Mouse (Mus musculus) mouse embryonic stem cell (cell line): ENCODE data around the gene Map3k12.

Source experiments
- in situ Hi-C, 2 experiments: fragments of 300-500 bp; cut with MboI; formaldehyde crosslinking; loops; 1 replicate in 1 of 2; 3 replicates in 1 of 2; pipeline ENCODE4 v1.14.3; 2019 to 2020; ENCODE audit warnings: low sequenced_read_pairs in 2 of 2, low pct_unique_long_range_greater_than_20kb in 1 of 2, mixed read lengths in 1 of 2; ENCODE audit not compliant: unreplicated experiment in 1 of 2

Map3k12 gene

DNA sequence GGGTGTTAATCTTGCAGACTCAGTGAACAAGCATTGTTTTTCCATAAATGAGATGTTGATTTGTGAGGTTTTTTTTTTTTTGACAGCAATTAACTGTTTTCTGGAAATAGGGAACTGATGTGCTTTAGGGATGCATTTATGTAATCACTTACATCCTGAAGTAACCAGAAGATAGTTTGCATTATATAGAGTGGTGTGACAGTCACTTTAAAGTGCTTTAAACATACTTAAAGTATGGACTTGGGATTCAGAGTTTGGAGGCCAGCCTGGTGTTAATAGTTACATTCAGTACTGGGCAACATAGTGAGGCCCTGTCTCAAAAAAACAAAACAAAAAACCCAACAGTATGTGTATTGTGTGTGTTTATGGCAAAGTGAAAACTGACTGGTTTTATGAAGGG is 45.1 kb downstream of the Map3k12 start:
- in situ Hi-C loops, result no loop called here

DNA sequence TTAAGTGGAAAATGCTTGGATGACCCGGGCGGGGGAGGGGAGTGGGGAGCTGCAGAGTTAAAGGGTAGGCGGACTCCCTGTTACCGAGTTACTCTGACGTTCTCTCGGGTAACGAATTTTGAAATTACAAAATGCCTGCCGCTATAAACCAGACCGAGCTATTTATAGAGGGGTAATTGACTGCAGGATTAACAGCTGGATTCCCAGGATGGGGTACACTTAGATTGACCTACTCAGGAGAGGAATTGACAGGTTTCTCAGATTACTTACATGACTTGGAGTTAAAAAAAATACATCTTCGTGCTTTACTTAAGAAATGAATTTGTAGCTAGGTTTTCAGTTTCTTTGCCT is 45.6 kb downstream of the Map3k12 start:
- in situ Hi-C loops, result no loop called here

DNA sequence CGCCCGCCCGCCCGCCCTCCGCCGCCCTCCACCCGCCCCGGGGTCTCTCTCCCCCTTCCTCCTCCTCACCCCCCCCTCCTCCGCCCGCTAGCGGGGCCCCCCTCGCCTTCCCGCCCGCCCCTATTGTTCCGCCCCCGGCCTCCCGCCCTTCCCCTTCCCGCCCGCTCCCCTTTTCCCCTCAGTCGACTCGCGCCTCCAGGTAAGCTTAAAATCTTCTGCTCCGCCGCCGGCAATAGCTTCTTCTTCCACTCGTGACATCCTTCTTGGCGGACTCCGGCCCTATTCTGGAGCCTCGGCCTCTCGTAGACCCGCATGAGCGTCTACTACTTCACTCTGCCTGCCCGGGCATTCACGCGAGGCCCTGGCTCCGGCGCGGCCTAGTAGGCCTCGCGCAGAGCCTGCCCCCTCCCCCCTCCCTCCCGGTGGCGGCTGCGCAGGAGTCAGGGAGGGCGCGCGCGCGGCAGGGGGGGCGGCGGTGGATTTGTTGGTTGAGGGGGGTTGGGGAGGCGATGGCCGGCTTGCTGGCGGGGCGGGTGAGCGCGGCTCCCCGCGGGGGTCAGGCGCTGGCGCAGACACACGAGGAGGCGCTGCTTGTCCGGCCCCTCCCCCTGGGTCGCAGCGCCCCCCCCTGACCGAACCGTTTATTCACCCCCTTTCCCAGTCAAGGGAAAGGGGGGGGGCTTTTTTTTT is 46.1 kb downstream of the Map3k12 start:
- in situ Hi-C loops, result no loop called here

DNA sequence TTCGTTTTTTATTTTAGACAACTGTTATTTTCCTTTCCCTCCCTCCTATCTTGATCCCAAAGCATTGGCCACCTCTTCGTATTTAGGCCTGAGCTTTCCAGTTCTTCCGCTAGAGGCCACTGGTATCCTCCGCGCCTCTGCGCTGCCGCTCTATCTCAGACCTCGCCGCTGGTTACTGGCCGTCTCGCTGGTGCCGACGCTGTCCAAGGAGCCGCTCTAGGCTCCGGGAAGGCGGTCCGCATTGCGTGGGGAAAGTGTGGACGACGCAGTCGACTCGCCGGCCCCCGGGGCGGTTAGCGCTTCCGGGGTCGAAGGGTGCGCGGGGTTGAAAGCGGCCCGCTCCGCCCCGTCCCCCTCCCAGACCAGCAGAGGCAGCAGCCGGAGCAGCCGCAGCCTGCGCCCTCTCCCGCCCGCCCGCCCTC is 46.7 kb downstream of the Map3k12 start, which contains the start of gene Pcbp2:
TSS of gene Pcbp2 (plus strand) at position 357 of the 422 bp plus-strand sequence.
- in situ Hi-C loops, result no loop called here

DNA sequence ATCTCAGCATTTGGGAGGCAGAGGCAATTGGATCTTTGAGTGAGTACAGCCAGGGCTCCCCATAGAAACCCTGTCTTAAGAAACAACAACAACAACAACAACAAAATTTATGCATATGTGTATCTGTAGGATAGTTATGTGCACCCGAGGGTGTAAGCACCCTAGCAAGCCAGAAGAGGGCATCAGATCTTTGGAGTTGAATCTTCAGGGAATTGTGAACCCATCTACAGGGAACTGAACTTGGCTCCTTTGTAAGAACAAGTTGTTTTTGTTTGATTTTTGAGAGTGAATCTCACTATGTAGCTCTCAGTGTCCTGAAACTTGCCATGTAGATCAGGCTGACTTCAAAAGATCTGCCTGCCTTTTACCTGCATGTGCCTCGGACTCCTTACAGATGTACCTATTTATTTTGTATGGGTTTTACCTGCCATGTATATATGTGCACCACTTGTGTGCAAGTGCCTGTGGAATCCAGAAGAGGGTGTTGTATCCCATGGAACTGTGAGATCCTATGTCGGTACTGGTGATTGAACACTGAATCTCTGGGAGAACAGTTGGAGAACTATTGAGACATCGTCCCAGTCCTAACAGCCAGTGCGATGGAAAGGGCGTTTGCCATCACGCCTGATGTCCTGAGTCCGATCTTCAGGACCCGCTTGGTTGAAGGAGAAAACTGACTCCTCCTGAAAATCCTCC is 48.0 kb downstream of the Map3k12 start:
- in situ Hi-C loops, result no loop called here

DNA sequence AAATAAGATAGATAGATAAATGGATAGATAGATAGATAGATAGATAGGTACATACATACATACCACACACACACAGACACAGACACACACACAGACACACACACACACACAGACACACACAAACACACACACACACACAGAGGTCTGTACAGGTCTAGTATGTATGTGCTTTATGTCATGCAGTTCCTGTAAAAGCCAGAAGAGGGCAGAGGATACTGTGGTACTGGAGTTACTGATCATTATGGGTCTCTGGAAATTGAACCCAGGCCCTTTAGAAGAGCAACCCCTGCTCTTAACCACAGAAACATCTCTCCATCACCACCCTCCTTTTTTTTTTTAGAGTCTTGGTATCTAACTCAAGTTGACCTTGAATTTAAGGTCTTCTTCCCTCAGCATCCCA is 53.2 kb downstream of the Map3k12 start:
- in situ Hi-C loops, result no loop called here

DNA sequence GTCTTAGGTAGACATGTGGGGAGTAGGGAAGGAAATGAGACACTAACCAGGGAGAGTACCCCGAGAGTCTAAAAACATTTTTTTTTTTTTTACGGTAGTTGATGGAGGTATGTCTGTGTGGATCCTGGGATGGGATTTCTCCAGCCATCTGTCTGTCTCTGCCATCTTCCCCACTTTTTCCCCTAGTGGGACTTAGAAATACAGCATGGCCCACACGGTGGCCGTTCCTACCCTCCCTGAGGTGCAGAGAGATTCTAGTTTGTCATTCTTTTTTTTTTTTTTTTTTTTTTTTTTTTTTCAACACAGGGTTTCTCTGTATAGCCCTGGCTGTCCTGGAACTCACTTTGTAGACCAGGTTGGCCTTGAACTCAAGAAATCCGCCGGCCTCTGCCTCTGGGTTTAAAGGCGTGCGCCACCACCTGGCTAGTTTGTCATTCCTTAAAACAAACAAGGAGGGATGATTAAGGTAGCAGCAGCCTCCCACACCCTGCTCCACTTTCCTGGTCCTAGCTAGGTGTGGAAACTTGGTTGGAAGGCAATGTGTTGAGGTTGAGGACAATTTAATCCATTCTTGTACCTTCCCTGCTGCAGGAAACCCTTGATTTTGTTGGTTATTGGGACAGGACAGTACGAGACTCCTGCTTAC is 55.3 kb downstream of the Map3k12 start:
- in situ Hi-C loops, result no loop called here

DNA sequence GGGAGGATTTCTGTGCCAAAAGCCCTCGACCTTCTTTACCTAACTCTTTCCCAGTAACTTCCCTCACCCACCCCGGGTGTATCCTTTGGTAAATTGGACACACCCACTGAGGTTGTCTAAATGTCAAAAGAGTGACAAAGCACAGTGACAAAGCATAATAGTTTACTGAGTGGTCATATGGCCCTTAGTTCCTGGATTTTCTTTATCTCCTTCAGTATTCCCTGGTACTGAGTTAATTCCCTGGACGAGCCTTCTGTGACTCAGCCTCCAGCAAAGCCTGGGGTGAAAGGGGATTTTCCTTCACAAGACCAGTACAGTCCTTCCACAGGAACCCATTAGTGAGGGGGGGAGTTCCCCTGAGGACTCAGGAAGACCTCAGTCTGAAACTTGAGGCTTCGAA is 55.9 kb downstream of the Map3k12 start:
- in situ Hi-C loops, result no loop called here

DNA sequence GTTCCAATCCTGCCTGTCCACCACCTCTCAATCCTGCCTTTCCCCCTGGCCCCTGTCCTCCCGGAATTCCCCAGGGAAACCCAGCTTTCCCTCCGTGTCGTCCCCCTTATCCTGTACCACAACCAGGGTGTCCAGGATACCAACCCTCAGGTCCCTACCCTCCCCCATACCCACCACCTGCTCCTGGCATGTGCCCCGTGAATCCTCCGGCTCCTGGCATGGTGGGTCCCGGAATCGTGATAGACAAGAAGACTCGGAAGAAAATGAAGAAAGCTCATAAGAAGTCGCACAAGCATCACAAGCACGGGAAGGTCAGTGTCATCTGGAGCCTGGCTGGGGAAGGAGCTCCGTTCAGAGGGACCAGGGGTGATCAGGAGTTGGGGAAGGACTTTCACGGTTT is 56.5 kb downstream of the Map3k12 start:
- in situ Hi-C loops, result no loop called here

DNA sequence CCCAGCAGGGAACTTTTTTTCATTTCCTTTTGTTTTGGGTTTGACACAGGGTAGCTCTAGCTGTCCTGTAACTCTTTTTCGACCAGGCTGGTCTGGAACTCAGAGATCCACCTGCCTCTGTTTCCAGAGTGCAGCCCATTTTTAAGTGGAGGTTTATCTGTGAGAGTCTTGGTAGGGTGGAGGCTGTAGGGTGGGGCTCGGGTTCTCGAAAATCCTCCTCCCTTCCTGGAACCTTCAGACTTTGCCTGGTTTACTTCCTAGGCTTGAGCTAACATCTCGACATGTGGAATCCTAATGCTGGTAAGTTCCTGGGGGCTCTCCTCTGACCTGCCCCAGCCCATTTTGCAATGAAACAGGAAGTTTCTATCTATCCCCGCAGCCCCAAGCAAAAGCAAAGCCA is 57.0 kb downstream of the Map3k12 start:
- in situ Hi-C loops, result no loop called here

DNA sequence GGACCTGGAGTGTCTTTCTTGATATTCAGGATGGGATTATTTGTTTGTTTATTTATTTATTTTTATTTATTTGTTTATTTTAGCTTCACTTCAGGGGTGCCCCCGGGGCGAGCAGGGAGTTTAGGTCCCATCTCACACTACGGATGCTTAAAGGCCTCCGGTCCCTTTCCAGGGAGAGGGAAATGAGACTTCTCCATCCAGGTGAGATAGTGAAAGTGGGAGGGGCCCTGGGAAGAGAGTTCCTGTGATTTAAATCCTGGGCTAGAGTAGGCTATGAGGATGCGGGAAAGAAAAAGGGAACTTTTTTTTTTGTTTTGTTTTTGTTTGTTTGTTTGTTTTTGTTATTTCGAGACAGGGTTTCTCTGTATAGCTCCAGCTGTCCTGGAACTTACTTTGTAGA is 57.5 kb downstream of the Map3k12 start:
- in situ Hi-C loops, result no loop called here

DNA sequence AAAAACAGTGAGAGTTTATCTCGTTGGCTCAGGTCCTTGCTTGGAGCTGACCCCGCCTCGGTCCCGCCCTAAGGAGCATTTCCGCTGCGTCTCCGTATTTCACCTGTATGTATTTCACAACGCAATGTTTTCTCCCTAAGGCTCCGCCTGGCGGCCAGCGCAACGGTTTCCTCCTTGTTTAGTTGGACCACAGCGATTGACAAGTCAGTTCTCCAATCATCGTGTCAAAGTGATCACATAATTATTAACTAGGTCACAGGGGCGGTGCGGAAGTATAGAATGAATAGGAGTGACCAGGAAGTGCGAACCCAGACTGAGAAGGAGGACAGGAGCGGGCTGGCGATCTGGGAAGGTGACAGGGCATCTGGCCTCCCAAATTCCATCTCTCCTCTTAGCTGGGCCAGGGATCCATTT is 58.0 kb downstream of the Map3k12 start, which contains the start of gene Prr13:
TSS of gene Prr13 (plus strand) at position 125 of the 414 bp plus-strand sequence.
- in situ Hi-C loops, result no loop called here

DNA sequence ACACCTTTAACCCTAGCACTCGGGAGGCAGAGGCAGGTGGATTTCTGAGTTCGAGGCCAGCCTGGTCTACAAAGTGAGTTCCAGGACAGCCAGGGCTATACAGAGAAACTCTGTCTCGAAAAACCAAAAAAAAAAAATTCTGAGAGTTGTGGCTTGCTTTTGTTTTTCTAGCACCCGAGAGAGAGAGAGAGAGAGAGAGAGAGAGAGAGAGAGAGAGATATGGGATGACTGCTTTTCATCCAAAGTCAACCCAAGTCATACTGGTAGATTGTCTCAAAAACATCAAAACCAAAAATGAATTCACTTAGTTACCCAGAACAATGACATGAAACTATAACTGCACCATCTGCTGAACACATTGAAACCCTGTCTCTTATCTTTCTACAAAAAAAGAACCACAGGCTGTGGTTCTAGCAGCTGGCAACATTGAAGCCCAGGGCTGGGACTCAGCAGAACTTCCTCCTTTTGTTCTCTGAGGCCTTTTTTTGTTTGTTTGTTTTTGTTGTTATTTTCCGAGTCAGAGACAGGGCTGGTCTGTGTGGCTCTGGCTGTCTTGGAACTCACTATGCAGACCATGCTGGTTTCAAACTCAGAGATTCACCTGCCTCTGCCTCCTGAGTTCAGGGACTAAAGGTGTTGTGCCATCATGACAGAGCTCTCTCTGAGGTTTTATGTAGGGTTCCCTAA is 58.7 kb downstream of the Map3k12 start:
- in situ Hi-C loops, result no loop called here

DNA sequence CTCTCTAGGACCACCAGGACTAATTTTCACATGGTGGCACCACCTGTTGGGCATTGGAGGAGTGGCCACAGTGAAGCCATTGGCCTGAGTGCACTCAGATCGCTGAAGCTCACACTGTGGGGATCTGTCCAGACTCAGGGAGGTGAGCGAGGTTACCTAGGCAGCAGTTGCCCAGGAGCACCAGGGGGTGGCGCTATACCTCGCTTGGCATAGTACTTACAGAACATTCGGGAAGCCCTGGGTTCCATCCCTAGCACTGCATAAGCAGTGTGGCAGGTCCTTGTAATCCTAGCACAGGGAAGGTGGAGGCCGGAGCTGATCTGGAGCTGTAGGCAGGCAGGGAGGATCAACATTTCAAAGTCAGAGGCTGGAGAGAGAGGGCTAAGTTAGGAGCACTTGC is 60.9 kb downstream of the Map3k12 start:
- in situ Hi-C loops, result no loop called here

DNA sequence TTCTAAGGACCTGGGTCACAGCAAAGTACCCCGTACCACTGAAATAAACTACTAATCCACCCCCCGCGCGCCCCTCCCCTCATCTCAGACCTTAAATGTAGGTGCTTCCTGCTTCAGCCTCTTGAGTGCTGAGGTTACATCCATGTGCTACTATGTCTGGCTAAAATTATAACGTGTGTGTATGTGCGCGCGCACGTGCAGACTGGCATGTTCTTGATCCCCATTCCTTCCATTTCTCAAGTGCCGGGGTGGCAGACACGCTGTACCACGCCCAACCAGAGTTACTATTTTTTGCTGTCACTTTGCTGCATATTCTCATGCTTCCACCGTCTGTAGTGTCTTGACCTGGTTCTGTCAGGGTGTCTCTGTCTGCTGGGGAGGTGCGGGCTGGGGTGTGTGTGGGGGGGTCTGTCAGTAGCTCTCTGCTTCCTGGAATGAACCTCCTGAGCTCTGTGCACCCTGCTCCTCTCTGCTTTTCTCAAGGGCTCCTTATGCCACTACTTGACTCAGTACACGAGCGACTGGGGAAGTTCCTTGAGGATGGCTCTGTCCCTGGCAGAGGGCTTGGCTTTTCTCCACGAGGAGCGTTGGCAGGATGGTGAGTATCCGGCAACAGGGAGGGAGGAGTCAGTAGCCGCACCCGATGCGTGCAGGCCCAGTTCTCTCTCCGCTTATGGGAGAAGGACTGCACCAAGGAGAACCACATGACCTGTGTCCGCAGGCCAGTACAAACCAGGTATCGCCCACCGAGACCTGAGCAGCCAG is 65.0 kb downstream of the Map3k12 start:
- in situ Hi-C loops, result no loop called here

DNA sequence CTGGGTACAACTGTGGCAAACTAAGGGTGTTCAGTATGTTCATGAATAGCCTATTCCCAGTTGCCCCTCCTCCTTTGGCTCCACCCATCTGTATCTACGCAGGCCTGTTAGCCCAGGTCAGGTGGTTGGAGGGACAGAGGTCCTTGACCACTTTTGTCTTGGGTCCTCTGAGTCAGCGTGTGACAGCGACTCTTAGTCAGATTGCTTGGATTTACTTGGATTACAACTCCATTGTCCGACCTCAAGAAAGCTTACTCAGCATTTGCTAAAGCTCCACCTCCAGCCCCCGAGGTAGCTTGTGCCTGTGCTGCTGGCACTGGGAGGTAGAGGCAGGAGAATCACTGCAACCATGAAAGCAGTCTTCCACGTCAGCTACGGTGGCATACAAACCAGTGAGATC is 65.9 kb downstream of the Map3k12 start:
- in situ Hi-C loops, result no loop called here

DNA sequence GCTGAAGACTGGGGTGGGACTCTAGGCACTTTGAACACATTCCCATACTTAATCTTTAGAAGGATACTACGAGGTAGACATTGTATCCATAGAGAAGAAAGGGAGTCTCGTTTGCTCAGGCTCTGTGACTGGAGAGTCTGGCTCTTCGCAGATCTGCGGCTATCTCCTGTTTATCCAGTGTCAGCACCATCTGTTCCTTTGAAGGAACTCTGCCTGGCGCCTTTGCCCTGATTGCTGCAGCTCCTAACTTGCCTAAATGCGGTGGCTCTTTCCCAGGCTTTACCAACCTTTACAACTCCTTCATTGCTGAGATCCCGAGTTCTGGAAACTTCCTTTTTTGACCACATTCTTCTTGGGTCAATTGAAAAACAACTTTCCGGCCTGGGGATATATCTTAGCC is 67.5 kb downstream of the Map3k12 start:
- in situ Hi-C loops, result no loop called here
